Mouse (Mus musculus) kidney, postnatal 0 days (tissue): ENCODE data around the gene Jag2. TPM values are rescaled to one million over a fixed set of nuclear protein-coding genes. Genes with fewer than 3 reads are reported as not detected.

Source experiments
- ATAC-seq: fragments of 200-750 bp; cut with Nextera tagmentation; replicated peaks from 2 replicates; pipeline ENCODE4 v1.8.0; 2017; ENCODE audit warnings: low read depth, moderate number of reproducible peaks, moderate TSS enrichment, moderate library complexity; ENCODE audit not compliant: low FRiP score
- DNase-seq: peaks from one replicate; pipeline ENCODE4 v3.0.0-alpha.2; 2016; ENCODE audit warnings: low spot score
- H3K27ac ChIP-seq: fragments of 300-500 bp; sonication (generic); 2 replicates; pipeline ENCODE4 v1.5.1; 2014; ENCODE audit warnings: mild to moderate bottlenecking
- H3K27me3 ChIP-seq: fragments of 300-500 bp; sonication (generic); 2 replicates; pipeline ENCODE4 v1.6.1; 2014; ENCODE audit warnings: low read length, mixed read lengths; ENCODE audit not compliant: insufficient read depth
- H3K36me3 ChIP-seq: fragments of 300-500 bp; sonication (generic); 2 replicates; pipeline ENCODE4 v1.6.1; 2014; ENCODE audit warnings: low read length, mixed read lengths; ENCODE audit not compliant: insufficient read depth
- H3K4me1 ChIP-seq: fragments of 300-500 bp; sonication (generic); replicated peaks from 2 replicates; pipeline ENCODE4 v1.6.1; 2014; ENCODE audit warnings: antibody characterized with exemption, low read length, mixed read lengths; ENCODE audit not compliant: insufficient read depth
- H3K4me2 ChIP-seq: fragments of 300-500 bp; sonication (generic); 2 replicates; pipeline ENCODE4 v1.6.1; 2014; ENCODE audit warnings: mild to moderate bottlenecking, low read length, moderate library complexity, mixed read lengths
- H3K4me3 ChIP-seq: fragments of 300-500 bp; sonication (generic); replicated peaks from 2 replicates; pipeline ENCODE4 v1.5.1; 2014; ENCODE audit warnings: low read depth, low read length
- H3K9ac ChIP-seq: fragments of 300-500 bp; sonication (generic); 2 replicates; pipeline ENCODE4 v1.6.1; 2014; ENCODE audit warnings: low read depth, low read length
- H3K9me3 ChIP-seq: fragments of 300-500 bp; sonication (generic); replicated peaks from 2 replicates; pipeline ENCODE4 v1.6.1; 2016; ENCODE audit warnings: low read length, inconsistent platforms, mixed read lengths
- CTCF ChIP-seq: IDR thresholded peaks from 2 replicates; pipeline ENCODE4 v1.5.1; 2016; ENCODE audit warnings: antibody characterized with exemption, low read depth, mild to moderate bottlenecking, moderate library complexity
- WGBS: fragments of 180-500 bp; shearing (Covaris S2); extraction: QIAGEN DNeasy Blood & Tissue Kit; methylation state at CpG from one replicate; pipeline ENCODE4 v1.1.7; 2014; 5-methylcytosine and 5-hydroxymethylcytosine counted together
- polyA plus RNA-seq: library from polyadenylated mRNA; unstranded; fragments of >200 nt; fragmentation: Nextera tagmentation; extraction: Ambion mirVana; gene quantifications from 2 replicates; pipeline ENCODE4 v1.2.1, GENCODE M21; 2015

Jag2 gene
- polyA plus RNA-seq, 1 experiment from 2014 or later: 2.4 TPM

- ATAC-seq (no peak), DNase-seq (no peak)
- Histone ChIP-seq H3K9me3 (no peaks in the 10 kb centered on the region), H3K36me3 (no peaks in the 10 kb centered on the region), H3K27ac (no peak within 1 kb of the TSS), H3K4me1 (0 out of 2 replicates have a peak, but pooled peaks cover 8% of the 10 kb centered on the region), H3K9ac (no peak within 1 kb of the TSS), H3K4me2 (no peak within 1 kb of the TSS), H3K4me3 (no peak within 1 kb of the TSS), H3K27me3 (no peaks in the 10 kb centered on the region)
- TF ChIP-seq CTCF: no peak
- 67% methylated on average over 13 of the region's 13 CpGs for WGBS
Observed at GRCm38 (mm10) chr12:112868178-112869087, 61.1 kb downstream of the Jag2 start, which contains the start of gene Gpr132. Gene Gpr132 (minus strand): TSS chr12:112868228.

GRCm38 (mm10) chr12:112867106-112867674 lies 62.4 kb downstream of the Jag2 start:
- Histone ChIP-seq H3K9me3 (no peaks in the 10 kb centered on the region), H3K27ac (no peak overlapping the region), H3K9ac (no peak overlapping the region), H3K36me3 (no peaks in the 10 kb centered on the region), H3K27me3 (no peaks in the 10 kb centered on the region), H3K4me3 (no peak overlapping the region), H3K4me2 (no peak overlapping the region), H3K4me1 (0 out of 2 replicates have a peak, but pooled peaks cover 8% of the 10 kb centered on the region)
- ATAC-seq (no peak), DNase-seq (no peak)
- 91% methylated on average over 7 of the region's 7 CpGs for WGBS
- no peak for TF ChIP-seq CTCF

DNA sequence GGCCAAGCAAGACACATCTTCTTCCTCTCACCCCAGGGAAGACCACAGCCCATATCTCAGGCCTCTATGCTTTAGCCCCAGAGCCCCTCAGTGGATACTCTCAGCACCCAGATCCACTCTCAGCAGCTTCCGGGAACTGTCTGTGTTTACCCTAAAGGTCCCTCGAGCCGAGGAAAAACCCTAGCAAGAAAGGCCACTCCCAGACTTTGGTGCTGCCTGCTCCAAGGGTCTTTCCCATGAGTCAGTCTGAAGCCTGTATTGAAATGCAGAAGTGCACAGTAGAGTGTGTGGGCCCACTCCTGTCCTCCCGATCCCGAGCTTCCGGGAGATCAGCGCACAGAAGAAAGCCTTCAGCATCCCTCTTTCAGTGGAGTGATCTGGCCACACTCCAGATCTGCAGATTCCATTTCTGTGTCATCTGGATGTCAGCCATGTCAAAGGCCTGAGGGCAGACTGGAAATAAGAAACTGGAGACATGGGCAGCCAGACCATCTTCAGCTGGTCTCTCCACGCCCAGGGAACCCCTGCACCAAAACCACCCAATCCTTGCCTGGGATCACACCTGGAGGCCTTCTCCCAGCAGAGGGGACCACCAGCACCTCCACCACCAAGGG lies 63.0 kb downstream of the Jag2 start:
- H3K4me2 ChIP-seq: no peak overlapping the region
- H3K27ac ChIP-seq: no peak overlapping the region
- H3K4me1 ChIP-seq: 0 out of 2 replicates have a peak, but pooled peaks cover 8% of the 10 kb centered on the region
- DNase-seq (no peak), ATAC-seq (no peak)
- H3K4me3 ChIP-seq: no peak overlapping the region
- H3K9ac ChIP-seq: no peak overlapping the region
- no peaks in the 10 kb centered on the region for H3K36me3 ChIP-seq
- no peak for TF ChIP-seq CTCF
- H3K27me3 ChIP-seq: no peaks in the 10 kb centered on the region
- WGBS: 59% methylated on average over 8 of the region's 8 CpGs
- no peaks in the 10 kb centered on the region for H3K9me3 ChIP-seq

DNA sequence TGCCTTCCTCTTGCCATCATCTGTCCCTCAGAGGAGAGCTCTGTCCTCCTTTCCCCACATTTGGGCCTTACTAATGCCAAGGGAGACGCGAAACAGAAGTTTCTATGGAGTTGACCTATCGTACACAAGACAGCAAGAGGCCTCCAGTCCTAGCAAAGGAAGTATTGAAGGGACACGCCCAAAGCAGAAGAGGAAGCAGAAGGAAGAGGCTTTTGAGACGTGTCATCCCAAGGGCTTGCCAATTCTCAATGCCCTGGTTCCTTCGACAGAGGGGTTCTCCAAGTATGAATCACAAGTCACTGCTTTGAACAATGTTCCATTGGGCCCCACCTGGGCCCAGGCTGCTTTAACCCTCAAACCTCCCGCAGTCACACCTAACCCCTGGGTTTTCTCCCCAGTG lies 64.8 kb downstream of the Jag2 start:
- WGBS: 85% methylated on average over 7 of the region's 7 CpGs
- no peak for TF ChIP-seq CTCF
- ATAC-seq (no peak), DNase-seq (no peak)
- Histone ChIP-seq H3K27ac (no peak overlapping the region), H3K9ac (no peak overlapping the region), H3K27me3 (no peaks in the 10 kb centered on the region), H3K9me3 (no peaks in the 10 kb centered on the region), H3K4me1 (0 out of 2 replicates have a peak, but pooled peaks cover 4% of the 10 kb centered on the region), H3K4me2 (no peak overlapping the region), H3K4me3 (no peak overlapping the region), H3K36me3 (no peaks in the 10 kb centered on the region)

- no peaks in the 10 kb centered on the region for H3K9me3 ChIP-seq
- WGBS: 49% methylated on average over 9 of the region's 9 CpGs
- ATAC-seq (no peak), DNase-seq (no peak)
- H3K36me3 ChIP-seq: no peaks in the 10 kb centered on the region
- H3K9ac ChIP-seq: no peak overlapping the region
- no peak overlapping the region for H3K4me3 ChIP-seq
- no peaks in the 10 kb centered on the region for H3K4me1 ChIP-seq
- no peak for TF ChIP-seq CTCF
- no peak overlapping the region for H3K27ac ChIP-seq
- H3K4me2 ChIP-seq: no peak overlapping the region
- no peaks in the 10 kb centered on the region for H3K27me3 ChIP-seq
Observed at GRCm38 (mm10) chr12:112861911-112862321, 67.7 kb downstream of the Jag2 start.

DNA sequence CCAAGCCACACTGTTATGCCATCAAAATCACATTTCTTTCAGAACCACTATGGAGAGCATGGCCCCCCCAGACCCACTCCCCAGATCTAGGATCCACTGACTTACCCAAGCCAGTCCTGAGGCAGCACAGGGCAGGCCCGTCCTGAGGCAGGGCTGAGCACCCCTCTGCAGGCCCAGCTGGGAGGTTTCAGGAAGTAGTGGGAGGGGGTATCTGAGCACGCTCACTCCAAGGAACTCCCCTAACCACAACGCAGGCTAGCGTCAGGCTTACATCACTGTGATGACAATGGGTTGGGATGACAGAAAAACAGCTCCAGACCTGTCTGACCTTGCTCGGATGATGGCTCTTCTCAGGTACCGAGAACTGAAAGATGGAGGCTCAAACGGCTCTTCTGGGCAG lies 68.8 kb downstream of the Jag2 start:
- no peak; the same call in 1 of the 2 replicates for ATAC-seq
- WGBS: 66% methylated on average over 7 of the region's 7 CpGs

More for the DNA sequence above, 68.8 kb downstream of the Jag2 start:
- no peak for DNase-seq
- Histone ChIP-seq H3K36me3 (no peaks in the 10 kb centered on the region), H3K9me3 (no peaks in the 10 kb centered on the region), H3K4me2 (no peak overlapping the region), H3K9ac (no peak overlapping the region), H3K27me3 (no peaks in the 10 kb centered on the region), H3K4me1 (no peaks in the 10 kb centered on the region), H3K4me3 (no peak overlapping the region), H3K27ac (no peak overlapping the region)
- no peak for TF ChIP-seq CTCF
